Mouse (Mus musculus) erythroblast, embryonic 14.5 days (primary cell): ENCODE results near the gene Nadk. TPM values are rescaled to one million over a fixed set of nuclear protein-coding genes. Genes with fewer than 3 reads are reported as not detected.
"Not testable (repeated sequence)": the region's sequence is repeated elsewhere in the genome, so short reads cannot be mapped to it uniquely, and the experiment has no call there.

Experiments
- H3K27me3 ChIP-seq: 2 replicates; pipeline ENCODE4 v1.6.1; 2012; ENCODE audit warnings: inconsistent platforms; ENCODE audit not compliant: control insufficient read depth
- H3K36me3 ChIP-seq: 2 replicates; pipeline ENCODE4 v1.6.1; 2012; ENCODE audit warnings: mild to moderate bottlenecking, inconsistent platforms; ENCODE audit not compliant: control insufficient read depth
- H3K4me1 ChIP-seq: 2 replicates; pipeline ENCODE4 v1.6.1; 2012; ENCODE audit warnings: inconsistent platforms; ENCODE audit not compliant: control insufficient read depth
- H3K4me3 ChIP-seq: replicated peaks from 2 replicates; pipeline ENCODE3; 2012; ENCODE audit warnings: moderate library complexity, mild to moderate bottlenecking, inconsistent platforms
- H3K9me3 ChIP-seq: 2 replicates; pipeline ENCODE4 v1.6.1; 2012; ENCODE audit warnings: low read length, inconsistent platforms, mixed read lengths; ENCODE audit not compliant: control insufficient read depth
- GATA1 ChIP-seq: IDR thresholded peaks from 2 replicates; pipeline ENCODE4 v1.6.1; 2012; ENCODE audit warnings: low read length, inconsistent platforms, mixed read lengths
- TAL1 ChIP-seq: IDR thresholded peaks from 3 replicates; pipeline ENCODE4 v1.6.1; 2012; ENCODE audit warnings: low read length, inconsistent platforms, mixed read lengths
- polyA plus RNA-seq: library from polyadenylated mRNA; stranded (reverse); fragments of >175 nt; gene quantifications from 2 replicates; pipeline ENCODE4 v1.2.3, GENCODE M21; 2012

Nadk gene
- polyA plus RNA-seq, 1 experiment: 1.0 TPM

GRCm38 (mm10) chr4:155566555-155566954, 4.4 kb downstream of the Nadk start:
- no peaks in the 10 kb centered on the region for H3K27me3 ChIP-seq
- H3K9me3 ChIP-seq: no peaks in the 10 kb centered on the region
- no peak overlapping the region for H3K4me3 ChIP-seq
- H3K4me1 ChIP-seq: peaks cover 42% of the 10 kb centered on the region
- H3K36me3 ChIP-seq: peaks cover 3% of the 10 kb centered on the region
- TF ChIP-seq TAL1 (no peak), GATA1 (no peak)

- Histone ChIP-seq H3K4me3 (no peak overlapping the region), H3K9me3 (no peaks in the 10 kb centered on the region), H3K4me1 (peaks cover 29% of the 10 kb centered on the region), H3K36me3 (peaks cover 3% of the 10 kb centered on the region), H3K27me3 (no peaks in the 10 kb centered on the region)
- TF ChIP-seq GATA1 (no peak), TAL1 (no peak)
These were observed 6.0 kb downstream of the Nadk start for GRCm38 (mm10) chr4:155568170-155568569.

GRCm38 (mm10) chr4:155568632-155569370, 6.6 kb downstream of the Nadk start:
- Histone ChIP-seq H3K4me1 (peaks cover 28% of the 10 kb centered on the region), H3K4me3 (no peak overlapping the region), H3K9me3 (no peaks in the 10 kb centered on the region), H3K27me3 (no peaks in the 10 kb centered on the region), H3K36me3 (peaks cover 3% of the 10 kb centered on the region)
- TF ChIP-seq GATA1 (no peak), TAL1 (no peak)

GRCm38 (mm10) chr4:155569818-155570217, 7.6 kb downstream of the Nadk start:
- Histone ChIP-seq H3K27me3 (no peaks in the 10 kb centered on the region), H3K9me3 (no peaks in the 10 kb centered on the region), H3K4me1 (peaks cover 19% of the 10 kb centered on the region), H3K4me3 (no peak overlapping the region), H3K36me3 (peaks cover 3% of the 10 kb centered on the region)
- no peak for TF ChIP-seq TAL1
- no peak for TF ChIP-seq GATA1

GRCm38 (mm10) chr4:155570315-155570714, 8.1 kb downstream of the Nadk start:
- H3K4me3 ChIP-seq, H3K36me3 ChIP-seq, H3K27me3 ChIP-seq, H3K9me3 ChIP-seq: not testable (repeated sequence)
- peaks cover 17% of the 10 kb centered on the region for H3K4me1 ChIP-seq

- Histone ChIP-seq H3K4me3 (no peak overlapping the region), H3K27me3 (no peaks in the 10 kb centered on the region), H3K4me1 (peaks cover 9% of the 10 kb centered on the region), H3K9me3 (no peaks in the 10 kb centered on the region), H3K36me3 (no peaks in the 10 kb centered on the region; the same call in 1 of the 2 replicates)
- TF ChIP-seq TAL1 (no peak), GATA1 (no peak)
These were observed 9.3 kb downstream of the Nadk start for GRCm38 (mm10) chr4:155571442-155571841.

GRCm38 (mm10) chr4:155573155-155573554, 11.0 kb downstream of the Nadk start:
- H3K36me3 ChIP-seq: peaks cover 15% of the 10 kb centered on the region
- no peak for TF ChIP-seq TAL1
- no peak for TF ChIP-seq GATA1
- H3K9me3 ChIP-seq: no peaks in the 10 kb centered on the region
- H3K4me3 ChIP-seq: no peak overlapping the region
- peaks cover 9% of the 10 kb centered on the region for H3K4me1 ChIP-seq
- no peaks in the 10 kb centered on the region for H3K27me3 ChIP-seq

- TF ChIP-seq TAL1 (no peak), GATA1 (no peak)
- H3K36me3 ChIP-seq: peaks cover 22% of the 10 kb centered on the region
These were observed 11.7 kb downstream of the Nadk start for GRCm38 (mm10) chr4:155573876-155574275.

GRCm38 (mm10) chr4:155574931-155575330, 12.8 kb downstream of the Nadk start:
- H3K4me3 ChIP-seq: no peak overlapping the region
- H3K4me1 ChIP-seq: peaks cover 16% of the 10 kb centered on the region
- no peak for TF ChIP-seq GATA1
- TF ChIP-seq TAL1: no peak
- peaks cover 32% of the 10 kb centered on the region for H3K36me3 ChIP-seq
- H3K9me3 ChIP-seq: no peaks in the 10 kb centered on the region
- no peaks in the 10 kb centered on the region for H3K27me3 ChIP-seq

More at GRCm38 (mm10) chr4:155573876-155574275, 11.7 kb downstream of the Nadk start:
- H3K4me3 ChIP-seq: no peak overlapping the region
- H3K4me1 ChIP-seq: peaks cover 14% of the 10 kb centered on the region
- H3K9me3 ChIP-seq: no peaks in the 10 kb centered on the region
- no peaks in the 10 kb centered on the region for H3K27me3 ChIP-seq

- TF ChIP-seq TAL1: no peak
- TF ChIP-seq GATA1: no peak
- H3K36me3 ChIP-seq: peaks cover 35% of the 10 kb centered on the region
- no peak overlapping the region for H3K4me3 ChIP-seq
These were observed 13.3 kb downstream of the Nadk start for GRCm38 (mm10) chr4:155575521-155575920.

More at GRCm38 (mm10) chr4:155575521-155575920, 13.3 kb downstream of the Nadk start:
- Histone ChIP-seq H3K27me3 (no peaks in the 10 kb centered on the region), H3K4me1 (peaks cover 16% of the 10 kb centered on the region), H3K9me3 (no peaks in the 10 kb centered on the region)
